Mouse (Mus musculus) kidney, adult 2 months (tissue): Measurements from ENCODE around the gene Nop2. TPM values are rescaled to one million over a fixed set of nuclear protein-coding genes. Genes with fewer than 3 reads are reported as not detected.

Source experiments
- DNase-seq: peaks from one replicate; pipeline ENCODE4 v3.0.0; 2021
- H3K27ac ChIP-seq: fragments of 200-500 bp; 2 replicates; pipeline ENCODE4 v1.5.1; 2012; ENCODE audit warnings: low read depth, low read length, control low read depth, inconsistent platforms; ENCODE audit not compliant: insufficient read depth
- H3K27me3 ChIP-seq: fragments of 200-500 bp; replicated peaks from 2 replicates; pipeline ENCODE4 v1.6.1; 2012; ENCODE audit warnings: mild to moderate bottlenecking, moderate library complexity, low read length, inconsistent platforms; ENCODE audit not compliant: control insufficient read depth, insufficient read depth
- H3K36me3 ChIP-seq: fragments of 200-500 bp; 2 replicates; pipeline ENCODE4 v1.6.1; 2012; ENCODE audit warnings: mild to moderate bottlenecking, moderate library complexity, low read length, inconsistent platforms; ENCODE audit not compliant: control insufficient read depth, insufficient read depth
- H3K4me1 ChIP-seq: fragments of 200-500 bp; 2 replicates; pipeline ENCODE4 v1.6.1; 2011; ENCODE audit warnings: low read length; ENCODE audit not compliant: control insufficient read depth, insufficient read depth
- H3K4me3 ChIP-seq: fragments of 200-500 bp; 2 replicates; pipeline ENCODE4 v1.5.1; 2011; ENCODE audit warnings: mild to moderate bottlenecking, low read depth, low read length, control low read depth; ENCODE audit not compliant: insufficient read depth
- CTCF ChIP-seq: fragments of 200-500 bp; conservative IDR thresholded peaks from 2 replicates; pipeline ENCODE4 v1.5.1; 2011; ENCODE audit warnings: low read depth, mild to moderate bottlenecking, control low read depth, low read length, moderate library complexity, mixed read lengths; ENCODE audit not compliant: insufficient read depth, insufficient read length
- POLR2A ChIP-seq: fragments of 200-500 bp; IDR thresholded peaks from one replicate; pipeline ENCODE4 v1.6.1; 2011; ENCODE audit warnings: low read depth, low read length, control low read depth
- WGBS: fragments of 180-500 bp; shearing (Covaris S2); methylation state at CpG from one replicate; pipeline ENCODE4 v1.1.7; 2018; 5-methylcytosine and 5-hydroxymethylcytosine counted together
- polyA plus RNA-seq: library from polyadenylated mRNA; depleted of rRNA; stranded (reverse); fragments of >200 nt; gene quantifications from 2 replicates; pipeline ENCODE4 v1.2.3, GENCODE M21; 2012

The Nop2 gene
- polyA plus RNA-seq, 1 experiment, result 16.5 TPM

DNA sequence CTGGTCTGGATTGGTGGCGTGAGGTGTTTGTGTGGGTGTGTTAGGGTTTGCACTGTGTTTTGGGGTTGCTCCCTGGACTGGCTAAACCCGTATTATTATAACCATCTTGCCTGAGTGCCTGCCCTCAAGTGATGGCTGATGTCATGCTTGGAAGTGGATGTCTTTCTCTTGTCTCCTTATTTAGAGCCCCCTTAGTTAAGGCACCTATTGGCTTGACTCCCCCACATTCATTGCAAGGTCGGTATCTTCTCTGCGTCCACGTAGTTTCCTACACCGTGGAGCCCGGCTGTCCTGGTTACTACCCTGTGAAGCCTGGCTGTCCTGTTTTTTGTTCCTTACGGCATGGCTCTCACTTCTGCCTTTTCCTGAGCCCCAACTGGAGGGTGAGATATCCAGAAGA, 33.8 kb upstream of the Nop2 start:
- no peak overlapping the region for H3K27ac ChIP-seq
- H3K27me3 ChIP-seq, result no peaks in the 10 kb centered on the region
- H3K4me3 ChIP-seq, result peak overlapping the region; percentile 99
- 23% methylated on average over 8 of the region's 8 CpGs for WGBS
- no peak for TF ChIP-seq CTCF
- TF ChIP-seq POLR2A, result no peak
- H3K4me1 ChIP-seq, result peaks cover 23% of the 10 kb centered on the region
- DNase-seq, result no peak
- peaks cover 13% of the 10 kb centered on the region for H3K36me3 ChIP-seq

- no peak overlapping the region for H3K27ac ChIP-seq
- peak; percentile 25 for DNase-seq
- no peak for TF ChIP-seq POLR2A
- TF ChIP-seq CTCF, result no peak
- WGBS, result 23% methylated on average over 3 of the region's 3 CpGs
- H3K4me1 ChIP-seq, result peaks cover 23% of the 10 kb centered on the region
- peak overlapping the region; percentile 99; the same call in 1 of the 2 replicates for H3K4me3 ChIP-seq
- no peaks in the 10 kb centered on the region for H3K27me3 ChIP-seq
- H3K36me3 ChIP-seq, result peaks cover 13% of the 10 kb centered on the region
These were observed 33.2 kb upstream of the Nop2 start for GRCm38 (mm10) chr6:125098513-125098912.

GRCm38 (mm10) chr6:125099421-125099971, 32.2 kb upstream of the Nop2 start:
- H3K4me3 ChIP-seq, result no peak overlapping the region
- TF ChIP-seq CTCF, result no peak
- no peak for TF ChIP-seq POLR2A
- DNase-seq, result peak; percentile 44
- WGBS, result 17% methylated on average over 5 of the region's 5 CpGs
- no peaks in the 10 kb centered on the region for H3K27me3 ChIP-seq
- no peak overlapping the region for H3K27ac ChIP-seq
- peaks cover 13% of the 10 kb centered on the region for H3K36me3 ChIP-seq
- peaks cover 23% of the 10 kb centered on the region for H3K4me1 ChIP-seq

DNA sequence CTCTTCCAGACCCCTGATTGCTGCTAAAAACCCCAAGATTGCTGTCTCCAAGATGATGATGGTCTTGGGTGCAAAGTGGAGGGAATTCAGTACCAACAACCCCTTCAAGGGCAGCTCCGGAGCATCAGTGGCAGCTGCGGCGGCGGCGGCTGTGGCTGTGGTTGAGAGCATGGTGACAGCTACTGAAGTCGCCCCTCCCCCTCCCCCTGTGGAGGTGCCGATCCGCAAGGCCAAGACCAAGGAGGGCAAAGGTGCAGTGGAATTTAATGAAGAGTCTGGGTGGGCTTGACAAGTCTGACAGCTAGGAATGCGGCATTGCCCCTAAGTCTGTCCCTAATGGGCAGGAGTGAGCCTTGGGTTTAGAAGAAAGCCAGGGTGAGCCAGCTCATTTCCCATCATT, 30.3 kb upstream of the Nop2 start:
- peaks cover 23% of the 10 kb centered on the region for H3K4me1 ChIP-seq
- H3K27me3 ChIP-seq, result no peaks in the 10 kb centered on the region
- no peak for DNase-seq
- 81% methylated on average over 9 of the region's 9 CpGs for WGBS
- no peak for TF ChIP-seq CTCF
- TF ChIP-seq POLR2A, result no peak
- peaks cover 15% of the 10 kb centered on the region for H3K36me3 ChIP-seq
- no peak overlapping the region for H3K4me3 ChIP-seq
- no peak overlapping the region for H3K27ac ChIP-seq

GRCm38 (mm10) chr6:125104223-125104622, 27.5 kb upstream of the Nop2 start:
- H3K4me1 ChIP-seq, result peaks cover 5% of the 10 kb centered on the region; the same call in 1 of the 2 replicates
- H3K27me3 ChIP-seq, result no peaks in the 10 kb centered on the region
- H3K27ac ChIP-seq, result no peak overlapping the region
- DNase-seq, result peak; percentile 32
- TF ChIP-seq CTCF (no peak), POLR2A (no peak)
- H3K36me3 ChIP-seq, result peaks cover 30% of the 10 kb centered on the region
- H3K4me3 ChIP-seq, result no peak overlapping the region
- WGBS, result 64% methylated on average over 4 of the region's 4 CpGs

GRCm38 (mm10) chr6:125107705-125108104, 24.0 kb upstream of the Nop2 start:
- Histone ChIP-seq H3K4me3 (no peak overlapping the region), H3K27me3 (no peaks in the 10 kb centered on the region), H3K4me1 (no peaks in the 10 kb centered on the region), H3K36me3 (peaks cover 32% of the 10 kb centered on the region), H3K27ac (no peak overlapping the region)
- no peak for DNase-seq
- WGBS, result 97% methylated on average over 2 of the region's 2 CpGs
- TF ChIP-seq POLR2A (no peak), CTCF (0 out of 2 replicates have a peak, but pooled peaks have one; percentile 16)

- no peak overlapping the region for H3K27ac ChIP-seq
These were observed 22.3 kb upstream of the Nop2 start for GRCm38 (mm10) chr6:125109371-125109770.

More at GRCm38 (mm10) chr6:125109371-125109770, 22.3 kb upstream of the Nop2 start:
- H3K36me3 ChIP-seq, result peaks cover 32% of the 10 kb centered on the region
- no peak for DNase-seq
- no peak for TF ChIP-seq CTCF
- no peak for TF ChIP-seq POLR2A
- H3K4me3 ChIP-seq, result no peak overlapping the region
- no peaks in the 10 kb centered on the region for H3K27me3 ChIP-seq
- H3K4me1 ChIP-seq, result no peaks in the 10 kb centered on the region
- 78% methylated on average over 14 of the region's 14 CpGs for WGBS
